Mouse (Mus musculus): ENCODE measurements around the gene Slc22a12.
A peak's percentile ranks its signal among the peaks of the same experiment; 100 is the strongest.

The Slc22a12 gene

DNA sequence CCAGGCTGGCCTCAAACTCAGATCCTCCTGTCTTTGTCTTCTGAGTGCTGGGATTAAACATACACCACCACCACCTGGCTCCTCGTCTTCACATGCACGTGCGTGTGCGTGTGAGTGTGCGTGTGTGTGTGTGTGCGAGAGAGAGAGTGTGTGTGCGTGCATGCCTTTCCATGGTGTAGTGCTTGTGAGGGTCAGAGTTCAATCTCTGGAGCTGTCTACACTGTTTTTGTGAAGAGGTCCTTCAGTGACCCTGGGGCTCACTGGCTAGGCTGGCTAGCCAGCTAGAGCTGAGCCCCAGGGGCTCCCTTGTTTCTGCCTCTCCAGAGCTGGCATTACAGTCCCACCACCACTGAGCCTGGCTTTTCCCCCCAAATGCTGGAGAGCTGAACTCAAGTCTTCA is 1.3 kb downstream of the Slc22a12 start:
- ATAC-seq (ENCODE audit: low TSS enrichment) = no peak

DNA sequence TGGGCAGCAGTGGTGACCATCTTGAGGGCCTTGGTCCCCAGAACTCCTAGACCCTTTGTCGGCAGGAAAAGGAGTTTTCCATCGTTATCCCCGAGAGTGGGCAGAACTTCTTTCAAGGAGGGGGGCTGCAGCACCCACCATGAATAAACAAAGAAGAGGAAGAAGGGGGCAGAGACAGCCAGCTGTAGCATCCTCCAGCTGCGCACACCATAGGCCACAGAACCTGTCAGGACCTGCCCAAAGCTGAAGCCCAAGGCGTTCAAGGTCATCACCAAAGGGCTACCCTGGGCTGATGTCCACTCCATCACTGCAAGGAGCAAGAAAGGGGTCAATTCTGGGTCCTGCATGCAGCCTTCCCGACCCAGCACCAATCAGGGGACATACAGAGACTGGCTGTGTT is 2.6 kb downstream of the Slc22a12 start:
- no peak for ATAC-seq (ENCODE audit: low TSS enrichment)

DNA sequence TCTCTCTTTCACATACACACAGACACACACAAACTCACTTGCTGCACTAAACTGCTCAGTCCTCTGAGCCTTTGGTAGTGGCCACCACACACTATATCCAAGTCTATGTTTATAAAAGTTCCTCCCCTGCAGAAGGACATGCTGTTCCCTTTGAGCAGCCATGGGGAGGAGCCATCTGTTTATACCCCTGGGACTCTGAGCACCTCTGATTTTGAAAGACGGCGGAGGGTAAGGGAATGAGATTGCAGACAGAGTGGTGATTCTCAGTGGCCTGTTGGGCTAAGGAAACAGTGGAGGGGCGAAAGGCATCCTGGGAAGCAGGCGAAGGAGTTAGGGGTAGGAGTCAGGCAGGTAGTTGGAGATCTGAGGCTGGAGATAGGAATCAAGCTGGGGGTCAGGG is 3.2 kb downstream of the Slc22a12 start:
- ATAC-seq (ENCODE audit: low TSS enrichment) = peak; percentile 42; the same call in 1 of the 2 replicates

- ATAC-seq (ENCODE audit: low TSS enrichment) = no peak
Observed at GRCm38 (mm10) chr19:6538546-6538945, 4.3 kb downstream of the Slc22a12 start.

GRCm38 (mm10) chr19:6537526-6537925 is 5.3 kb downstream of the Slc22a12 start:
- ATAC-seq (ENCODE audit: low TSS enrichment) = no peak

- no peak for ATAC-seq (ENCODE audit: low TSS enrichment)
Observed at GRCm38 (mm10) chr19:6536696-6537095, 6.1 kb downstream of the Slc22a12 start.

GRCm38 (mm10) chr19:6536201-6536600 is 6.6 kb downstream of the Slc22a12 start:
- ATAC-seq (ENCODE audit: low TSS enrichment) = no peak

DNA sequence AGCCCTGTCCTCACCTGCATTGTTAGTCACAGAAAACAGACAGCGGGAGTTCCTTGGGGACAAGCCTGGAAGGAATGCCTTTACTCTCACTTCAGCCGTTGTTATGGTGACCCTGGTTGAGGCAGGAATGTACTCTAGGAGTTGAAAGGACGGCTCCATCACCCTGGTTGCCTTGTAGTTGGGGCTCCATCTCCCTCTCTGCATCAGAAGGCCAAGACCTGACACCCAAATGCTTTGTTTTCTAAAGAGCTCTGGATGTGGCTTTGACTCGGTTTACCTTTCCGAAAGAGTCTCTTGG is 8.8 kb downstream of the Slc22a12 start:
- ATAC-seq (ENCODE audit: low TSS enrichment) = no peak

GRCm38 (mm10) chr19:6533290-6534117 is 9.3 kb downstream of the Slc22a12 start:
- ATAC-seq (ENCODE audit: low TSS enrichment) = no peak

- ATAC-seq (ENCODE audit: low TSS enrichment) = no peak
Observed at GRCm38 (mm10) chr19:6532656-6533055, 10.2 kb downstream of the Slc22a12 start.

- ATAC-seq (ENCODE audit: low TSS enrichment) = no peak
Observed at GRCm38 (mm10) chr19:6531832-6532471, 10.9 kb downstream of the Slc22a12 start.

GRCm38 (mm10) chr19:6531011-6531631 is 11.7 kb downstream of the Slc22a12 start:
- no peak for ATAC-seq (ENCODE audit: low TSS enrichment)

DNA sequence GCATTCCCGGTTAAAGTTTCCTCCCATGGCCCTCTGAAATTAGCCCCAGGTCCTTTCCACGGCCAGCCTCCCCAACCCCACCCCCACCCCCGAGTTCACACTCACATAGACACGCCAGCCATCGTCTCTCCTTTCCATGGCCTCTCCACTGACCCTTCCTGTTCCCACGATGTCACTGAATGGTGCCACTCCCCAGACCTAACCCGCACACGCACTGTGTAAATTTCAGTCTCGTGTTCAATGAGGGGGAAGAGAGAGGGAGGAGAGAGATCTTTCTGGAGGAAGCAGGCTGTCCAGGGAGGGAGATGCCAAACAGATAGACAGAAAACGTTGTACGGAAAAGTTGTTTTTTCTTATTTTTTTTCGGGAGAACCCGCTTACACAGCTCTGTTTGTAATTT is 12.5 kb downstream of the Slc22a12 start:
- no peak for ATAC-seq (ENCODE audit: low TSS enrichment)

GRCm38 (mm10) chr19:6529265-6529985 is 13.4 kb downstream of the Slc22a12 start:
- no peak for ATAC-seq (ENCODE audit: low TSS enrichment)

- ATAC-seq (ENCODE audit: low TSS enrichment) = no peak
Observed at GRCm38 (mm10) chr19:6527839-6528531, 14.8 kb downstream of the Slc22a12 start.

GRCm38 (mm10) chr19:6527439-6527838 is 15.4 kb downstream of the Slc22a12 start:
- no peak for ATAC-seq (ENCODE audit: low TSS enrichment)

DNA sequence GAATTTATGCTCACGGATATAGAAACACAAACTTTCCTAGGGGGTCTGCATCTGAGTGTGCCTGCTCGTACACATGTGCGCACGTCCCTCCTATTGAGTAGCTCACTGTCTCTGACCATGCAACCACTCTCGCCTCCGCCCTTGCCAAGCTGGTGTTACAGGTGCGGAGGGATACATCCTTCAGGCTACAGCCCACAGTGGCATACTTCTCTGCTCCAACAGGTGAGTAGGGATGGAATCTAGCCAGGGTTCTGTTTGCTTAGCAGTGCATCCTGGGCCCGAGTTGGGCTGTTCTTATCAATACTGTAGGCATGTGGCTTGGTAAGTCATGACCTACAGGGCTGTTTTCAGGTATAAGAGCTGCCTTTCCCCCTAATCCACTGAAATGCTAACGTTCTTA is 16.8 kb downstream of the Slc22a12 start:
- no peak for ATAC-seq (ENCODE audit: low TSS enrichment)

- no peak for ATAC-seq (ENCODE audit: low TSS enrichment)
Observed at GRCm38 (mm10) chr19:6525023-6525422, 17.8 kb downstream of the Slc22a12 start.

- ATAC-seq (ENCODE audit: low TSS enrichment) = peak; percentile 20
Observed at GRCm38 (mm10) chr19:6522289-6522688, 20.5 kb downstream of the Slc22a12 start.

DNA sequence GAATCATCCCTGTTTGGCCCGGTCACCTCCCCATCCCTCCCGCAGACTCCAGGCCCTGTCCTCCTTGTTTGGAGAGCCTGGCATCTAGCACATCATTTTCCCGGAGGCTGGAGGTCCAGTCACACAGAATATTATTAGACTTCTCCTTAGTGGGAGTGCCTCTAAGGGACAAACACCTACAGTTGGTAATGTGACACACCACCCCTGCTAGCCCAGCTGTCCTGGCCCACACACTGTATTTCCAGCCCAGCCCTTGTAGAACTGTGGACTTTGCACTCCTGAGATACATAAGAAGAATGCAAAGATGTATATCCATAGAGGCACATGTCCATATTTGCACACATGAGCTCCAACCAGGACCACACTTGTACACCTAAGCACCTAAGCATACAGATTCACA is 21.2 kb downstream of the Slc22a12 start:
- ATAC-seq (ENCODE audit: low TSS enrichment) = no peak

- 0 out of 2 replicates have a peak, but pooled peaks have one; percentile 17 for ATAC-seq (ENCODE audit: low TSS enrichment)
Observed at GRCm38 (mm10) chr19:6519483-6519882, 23.3 kb downstream of the Slc22a12 start.

- ATAC-seq (ENCODE audit: low TSS enrichment) = peak; percentile 15; the same call in 1 of the 2 replicates
Observed at GRCm38 (mm10) chr19:6518601-6519000, 24.2 kb downstream of the Slc22a12 start.
